Mouse (Mus musculus) mammary gland, adult 2 months (tissue): Measurements from ENCODE around the gene Ncs1. TPM values are rescaled to one million over a fixed set of nuclear protein-coding genes. Genes with fewer than 3 reads are reported as not detected.

Experiments used
- polyA plus RNA-seq: library from polyadenylated mRNA; depleted of rRNA; stranded (reverse); fragments of >200 nt; gene quantifications from 2 replicates; pipeline ENCODE4 v1.2.3, GENCODE M21; 2012; ENCODE audit warnings: low replicate concordance; rRNA removed

Ncs1 gene
- polyA plus RNA-seq, result 2.4 and 3.2 TPM in 2 replicates

GRCm38 (mm10) chr2:31245491-31246141, at the start of gene Ncs1:
Gene Ncs1, plus strand, starts transcription at chr2:31245823.

DNA sequence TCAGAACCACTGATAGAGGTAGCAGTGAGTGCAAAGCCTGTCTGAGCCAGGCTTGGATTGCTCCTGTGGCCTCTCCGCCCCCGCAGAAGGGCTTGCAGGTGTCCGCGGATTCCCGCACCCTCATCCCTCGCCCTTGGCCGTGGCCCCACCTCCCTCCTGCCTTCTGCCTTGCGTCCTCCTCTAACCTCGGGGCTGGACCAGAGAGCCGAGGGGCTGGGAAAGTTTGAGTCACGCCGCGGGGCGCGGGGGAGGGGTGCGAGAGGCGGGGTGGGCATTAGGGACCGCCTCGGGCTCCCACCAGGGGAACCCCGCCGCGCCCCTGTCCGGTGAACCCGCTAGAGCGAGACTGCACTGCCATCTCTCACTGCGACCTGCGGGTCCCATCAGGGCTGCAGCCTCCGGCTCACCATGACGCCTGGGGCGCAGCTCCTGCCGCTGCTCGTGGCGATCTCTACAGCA, 68.4 kb downstream of the Ncs1 start, which contains the start of gene Hmcn2:
Gene Hmcn2 (plus strand): TSS at position 409 of the 459 bp plus-strand sequence.

Other genes starting within 250 kb of the Ncs1 start
- 65.8 and 75.6 TPM in 2 replicates for gene Fnbp1, start 103.8 kb upstream of the Ncs1 start, polyA plus RNA-seq
- gene Gpr107, start 93.5 kb upstream of the Ncs1 start, polyA plus RNA-seq, result 23.4 and 30.0 TPM in 2 replicates
- 32.2 and 62.6 TPM in 2 replicates for gene Hmcn2, start 68.6 kb downstream of the Ncs1 start, polyA plus RNA-seq
- gene Ass1, start 224.4 kb downstream of the Ncs1 start, polyA plus RNA-seq, result 15.4 and 22.2 TPM in 2 replicates